Mouse (Mus musculus) central nervous system, embryonic 14 days (tissue): Measurements from ENCODE around the gene Lrp5. TPM values are rescaled to one million over a fixed set of nuclear protein-coding genes. Genes with fewer than 3 reads are reported as not detected.

Source experiments
- polyA plus RNA-seq: library from polyadenylated mRNA; depleted of rRNA; stranded (reverse); fragments of >200 nt; gene quantifications from 2 replicates; pipeline ENCODE4 v1.2.3, GENCODE M21; 2012; rRNA removed

Gene Lrp5
- polyA plus RNA-seq: 8.6 and 12.9 TPM in 2 replicates

GRCm38 (mm10) chr19:3686215-3686894 is at the start of gene Lrp5:
TSS of gene Lrp5 (minus strand) at chr19:3686564.

GRCm38 (mm10) chr19:3708078-3709012 is 22.0 kb upstream of the Lrp5 start, which contains the start of gene 1810055G02Rik:
TSS of gene 1810055G02Rik (plus strand) at chr19:3708293.

GRCm38 (mm10) chr19:3575632-3576384 is 110.6 kb downstream of the Lrp5 start, which contains the start of gene Ppp6r3:
TSS of gene Ppp6r3 (minus strand) at chr19:3575749.

Other genes starting within 250 kb of the Lrp5 start
- gene Ppp6r3, start 110.8 kb downstream of the Lrp5 start, polyA plus RNA-seq: 103 and 109 TPM in 2 replicates
- gene 1810055G02Rik, start 21.7 kb upstream of the Lrp5 start, polyA plus RNA-seq: 41.1 and 48.9 TPM in 2 replicates
- 50.3 and 52.3 TPM in 2 replicates for gene Kmt5b, start 80.9 kb upstream of the Lrp5 start, polyA plus RNA-seq
- 83.3 and 86.1 TPM in 2 replicates for gene Chka, start 165.2 kb upstream of the Lrp5 start, polyA plus RNA-seq
- gene Tcirg1, start 220.6 kb upstream of the Lrp5 start, polyA plus RNA-seq: 48.5 and 61.6 TPM in 2 replicates
- 173 and 186 TPM in 2 replicates for gene Ndufs8, start 226.2 kb upstream of the Lrp5 start, polyA plus RNA-seq
- gene Aldh3b1, start 243.2 kb upstream of the Lrp5 start, polyA plus RNA-seq: 1.7 and 1.8 TPM in 2 replicates
- gene Unc93b1, start 248.6 kb upstream of the Lrp5 start, polyA plus RNA-seq: 14.5 and 15.1 TPM in 2 replicates